Mouse (Mus musculus) embryonic facial prominence, embryonic 13.5 days (tissue): Measurements from ENCODE around the gene Gnl2. TPM values are rescaled to one million over a fixed set of nuclear protein-coding genes. Genes with fewer than 3 reads are reported as not detected.
A peak's percentile ranks its signal among the peaks of the same experiment; 100 is the strongest.

ENCODE experiments used
- ATAC-seq: fragments of 200-750 bp; cut with Nextera tagmentation; 2 replicates; pipeline ENCODE4 v1.8.0; 2017; ENCODE audit warnings: low read depth; ENCODE audit not compliant: insufficient number of reproducible peaks, insufficient read depth, low FRiP score, low TSS enrichment
- H3K27ac ChIP-seq: fragments of 300-500 bp; sonication (generic); 2 replicates; pipeline ENCODE4 v1.5.1; 2015; ENCODE audit warnings: moderate library complexity, mild to moderate bottlenecking, inconsistent platforms
- H3K27me3 ChIP-seq: fragments of 300-500 bp; sonication (generic); 2 replicates; pipeline ENCODE4 v1.6.1; 2015; ENCODE audit warnings: mild to moderate bottlenecking, inconsistent platforms
- H3K36me3 ChIP-seq: fragments of 300-500 bp; sonication (generic); 2 replicates; pipeline ENCODE4 v1.6.1; 2015; ENCODE audit warnings: mild to moderate bottlenecking, inconsistent platforms
- H3K4me1 ChIP-seq: fragments of 300-500 bp; sonication (generic); 2 replicates; pipeline ENCODE4 v1.6.1; 2015; ENCODE audit warnings: inconsistent platforms
- H3K4me2 ChIP-seq: fragments of 300-500 bp; sonication (generic); 2 replicates; pipeline ENCODE4 v1.6.1; 2015; ENCODE audit warnings: moderate library complexity, mild to moderate bottlenecking, inconsistent platforms
- H3K4me3 ChIP-seq: fragments of 300-500 bp; sonication (generic); 2 replicates; pipeline ENCODE4 v1.5.1; 2015; ENCODE audit warnings: mild to moderate bottlenecking, inconsistent platforms
- H3K9ac ChIP-seq: fragments of 300-500 bp; sonication (generic); 2 replicates; pipeline ENCODE4 v1.6.1; 2015; ENCODE audit warnings: mild to moderate bottlenecking, inconsistent platforms
- H3K9me3 ChIP-seq: fragments of 300-500 bp; sonication (generic); 2 replicates; pipeline ENCODE4 v1.6.1; 2016; ENCODE audit warnings: inconsistent platforms
- WGBS: fragments of 180-500 bp; shearing (Covaris S2); methylation state at CpG from one replicate; pipeline ENCODE4 v1.1.7; 2015; ENCODE audit warnings: mixed read lengths; 5-methylcytosine and 5-hydroxymethylcytosine counted together
- polyA plus RNA-seq: library from polyadenylated mRNA; unstranded; fragments of >200 nt; fragmentation: Nextera tagmentation; extraction: Ambion mirVana; gene quantifications from 2 replicates; pipeline ENCODE4 v1.2.1, GENCODE M21; 2015

Gene Gnl2
- polyA plus RNA-seq, 1 experiment from 2014 or later = 111 TPM

DNA sequence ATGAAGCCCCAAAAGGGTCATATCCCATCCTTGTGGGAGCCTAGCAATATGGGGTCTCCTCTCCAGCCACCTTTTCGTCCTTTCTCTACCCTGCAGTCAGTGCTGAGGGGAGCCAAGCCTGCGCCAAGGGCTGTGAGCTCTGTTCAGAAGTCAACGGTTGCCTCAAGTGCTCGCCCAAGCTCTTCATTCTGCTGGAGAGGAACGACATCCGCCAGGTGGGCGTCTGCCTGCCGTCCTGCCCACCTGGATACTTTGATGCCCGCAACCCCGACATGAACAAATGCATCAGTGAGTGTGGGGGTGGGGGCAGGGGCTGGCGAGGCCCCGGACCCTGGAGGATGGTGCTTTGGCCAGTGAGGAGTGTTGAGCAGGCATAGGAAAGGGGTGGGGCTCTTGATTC lies 11.5 kb upstream of the Gnl2 start:
- Histone ChIP-seq H3K27me3 (peaks cover 58% of the 10 kb centered on the region), H3K4me2 (no peak overlapping the region), H3K9me3 (no peaks in the 10 kb centered on the region), H3K27ac (no peak overlapping the region), H3K4me1 (0 out of 2 replicates have a peak, but pooled peaks cover 10% of the 10 kb centered on the region), H3K4me3 (no peak overlapping the region), H3K36me3 (0 out of 2 replicates have a peak, but pooled peaks cover 2% of the 10 kb centered on the region), H3K9ac (no peak overlapping the region)
- no peak for ATAC-seq
- WGBS = 55% methylated on average over 12 of the region's 12 CpGs

- no peak overlapping the region for H3K27ac ChIP-seq
- peaks cover 69% of the 10 kb centered on the region for H3K27me3 ChIP-seq
- H3K9me3 ChIP-seq = no peaks in the 10 kb centered on the region
- H3K4me3 ChIP-seq = no peak overlapping the region
- H3K36me3 ChIP-seq = 0 out of 2 replicates have a peak, but pooled peaks cover 2% of the 10 kb centered on the region
- H3K9ac ChIP-seq = no peak overlapping the region
- WGBS = 49% methylated on average over 15 of the region's 15 CpGs
- H3K4me2 ChIP-seq = 0 out of 2 replicates have a peak overlapping the region, but pooled peaks have one; percentile 1
- no peak for ATAC-seq
- H3K4me1 ChIP-seq = 0 out of 2 replicates have a peak, but pooled peaks cover 10% of the 10 kb centered on the region
These were observed 8.9 kb upstream of the Gnl2 start for GRCm38 (mm10) chr4:125007460-125007859.

GRCm38 (mm10) chr4:125008220-125008619 lies 8.2 kb upstream of the Gnl2 start:
- H3K27me3 ChIP-seq = peaks cover 76% of the 10 kb centered on the region
- 65% methylated on average over 6 of the region's 6 CpGs for WGBS
- 0 out of 2 replicates have a peak, but pooled peaks cover 2% of the 10 kb centered on the region for H3K36me3 ChIP-seq
- H3K4me3 ChIP-seq = no peak overlapping the region
- H3K27ac ChIP-seq = no peak overlapping the region
- no peak for ATAC-seq
- H3K4me2 ChIP-seq = no peak overlapping the region
- H3K9me3 ChIP-seq = no peaks in the 10 kb centered on the region
- 0 out of 2 replicates have a peak, but pooled peaks cover 10% of the 10 kb centered on the region for H3K4me1 ChIP-seq
- H3K9ac ChIP-seq = no peak overlapping the region

DNA sequence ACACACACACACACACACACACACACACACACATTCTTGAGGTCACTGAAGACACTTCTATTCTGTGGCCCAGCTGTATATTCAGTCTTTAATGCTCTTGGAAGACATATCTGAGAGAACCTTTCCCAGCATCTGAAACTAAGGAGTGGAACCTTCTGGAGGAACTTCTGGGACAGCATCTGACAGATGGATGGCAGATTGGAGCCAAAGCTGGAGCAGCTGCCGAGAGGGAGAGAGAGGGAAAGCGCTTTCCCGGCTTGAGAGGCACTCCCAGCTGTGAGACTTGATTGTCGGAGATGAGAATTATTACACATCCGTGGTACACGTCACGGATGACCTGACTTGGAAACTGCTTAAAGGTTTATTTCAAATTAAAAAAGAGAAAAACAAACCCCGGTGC lies 7.7 kb upstream of the Gnl2 start:
- WGBS = 60% methylated on average over 8 of the region's 8 CpGs
- H3K27ac ChIP-seq = no peak overlapping the region
- ATAC-seq = no peak
- H3K9me3 ChIP-seq = no peaks in the 10 kb centered on the region
- H3K4me1 ChIP-seq = 0 out of 2 replicates have a peak, but pooled peaks cover 10% of the 10 kb centered on the region
- no peak overlapping the region for H3K4me3 ChIP-seq
- 0 out of 2 replicates have a peak, but pooled peaks cover 2% of the 10 kb centered on the region for H3K36me3 ChIP-seq
- H3K4me2 ChIP-seq = no peak overlapping the region
- H3K27me3 ChIP-seq = peaks cover 72% of the 10 kb centered on the region
- H3K9ac ChIP-seq = no peak overlapping the region

- Histone ChIP-seq H3K4me3 (no peak overlapping the region), H3K4me1 (peaks cover 24% of the 10 kb centered on the region), H3K9ac (no peak overlapping the region), H3K36me3 (no peaks in the 10 kb centered on the region), H3K4me2 (no peak overlapping the region), H3K9me3 (no peaks in the 10 kb centered on the region), H3K27ac (0 out of 2 replicates have a peak overlapping the region, but pooled peaks have one; percentile 23), H3K27me3 (peaks cover 47% of the 10 kb centered on the region)
- WGBS = 56% methylated on average over 11 of the region's 11 CpGs
- no peak for ATAC-seq
These were observed 1.0 kb downstream of the Gnl2 start for GRCm38 (mm10) chr4:125017431-125017830.

GRCm38 (mm10) chr4:125020780-125021538 lies 4.6 kb downstream of the Gnl2 start:
- Histone ChIP-seq H3K4me3 (no peak overlapping the region), H3K9ac (no peak overlapping the region), H3K4me2 (no peak overlapping the region), H3K27ac (peak overlapping the region; percentile 58; the same call in 1 of the 2 replicates), H3K36me3 (no peaks in the 10 kb centered on the region), H3K9me3 (no peaks in the 10 kb centered on the region), H3K4me1 (peaks cover 24% of the 10 kb centered on the region), H3K27me3 (peaks cover 45% of the 10 kb centered on the region)
- 20% methylated on average over 11 of the region's 11 CpGs for WGBS
- peak; percentile 37; the same call in 1 of the 2 replicates for ATAC-seq

GRCm38 (mm10) chr4:125029891-125030614 lies 13.7 kb downstream of the Gnl2 start:
- peak; percentile 89 for ATAC-seq
- Histone ChIP-seq H3K9me3 (no peaks in the 10 kb centered on the region), H3K27ac (peak overlapping the region; percentile 64; the same call in 1 of the 2 replicates), H3K27me3 (peaks cover 20% of the 10 kb centered on the region), H3K36me3 (peaks cover 6% of the 10 kb centered on the region), H3K4me1 (peaks cover 32% of the 10 kb centered on the region), H3K4me2 (peak overlapping the region; percentile 72), H3K9ac (peak overlapping the region; percentile 93), H3K4me3 (peak overlapping the region; percentile 95)
- WGBS = under 1% methylated on average over 50 of the region's 50 CpGs

- Histone ChIP-seq H3K4me2 (no peak overlapping the region), H3K4me1 (peaks cover 40% of the 10 kb centered on the region), H3K27me3 (no peaks in the 10 kb centered on the region), H3K36me3 (peaks cover 37% of the 10 kb centered on the region), H3K9me3 (no peaks in the 10 kb centered on the region), H3K4me3 (no peak overlapping the region), H3K9ac (no peak overlapping the region), H3K27ac (0 out of 2 replicates have a peak overlapping the region, but pooled peaks have one; percentile 0)
- no peak for ATAC-seq
- 66% methylated on average over 4 of the region's 4 CpGs for WGBS
These were observed 18.0 kb downstream of the Gnl2 start for GRCm38 (mm10) chr4:125034341-125034740.

GRCm38 (mm10) chr4:125044454-125044853 lies 28.1 kb downstream of the Gnl2 start:
- Histone ChIP-seq H3K4me3 (no peak overlapping the region), H3K4me1 (peaks cover 3% of the 10 kb centered on the region; the same call in 1 of the 2 replicates), H3K36me3 (peaks cover 94% of the 10 kb centered on the region), H3K4me2 (no peak overlapping the region), H3K9me3 (no peaks in the 10 kb centered on the region), H3K27me3 (no peaks in the 10 kb centered on the region), H3K9ac (no peak overlapping the region), H3K27ac (no peak overlapping the region)
- no peak for ATAC-seq
- WGBS = 88% methylated on average over 7 of the region's 7 CpGs

- Histone ChIP-seq H3K27me3 (no peaks in the 10 kb centered on the region), H3K4me2 (no peak overlapping the region), H3K9ac (no peak overlapping the region), H3K36me3 (peaks cover 55% of the 10 kb centered on the region), H3K9me3 (no peaks in the 10 kb centered on the region), H3K4me1 (peaks cover 37% of the 10 kb centered on the region), H3K4me3 (no peak overlapping the region), H3K27ac (0 out of 2 replicates have a peak overlapping the region, but pooled peaks have one; percentile 44)
- 87% methylated on average over 9 of the region's 9 CpGs for WGBS
- ATAC-seq = no peak
These were observed 39.0 kb downstream of the Gnl2 start for GRCm38 (mm10) chr4:125055385-125055784.

DNA sequence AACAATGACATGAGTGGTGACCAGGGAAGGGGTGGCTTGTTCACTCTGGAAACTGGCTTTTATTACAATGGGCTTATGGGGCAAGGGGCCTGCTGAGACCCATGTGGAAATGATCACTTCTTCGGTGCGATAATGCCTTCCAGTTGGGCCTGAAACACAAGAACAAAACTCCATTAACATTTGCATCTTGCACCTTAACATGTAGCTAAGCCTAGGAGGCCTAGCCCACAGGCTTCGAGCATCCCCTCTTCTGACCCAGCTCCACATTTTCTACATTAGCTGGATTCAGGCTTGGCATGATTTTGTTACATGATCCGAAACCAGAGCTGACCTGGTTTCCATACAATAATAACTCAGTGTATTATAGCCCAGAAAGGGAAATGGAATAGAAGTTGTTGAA lies 40.1 kb downstream of the Gnl2 start:
- Histone ChIP-seq H3K27me3 (no peaks in the 10 kb centered on the region), H3K4me3 (no peak overlapping the region), H3K4me2 (no peak overlapping the region), H3K27ac (peak overlapping the region; percentile 78), H3K9ac (no peak overlapping the region), H3K36me3 (peaks cover 45% of the 10 kb centered on the region), H3K4me1 (peaks cover 37% of the 10 kb centered on the region), H3K9me3 (no peaks in the 10 kb centered on the region)
- WGBS = 29% methylated on average over 4 of the region's 4 CpGs
- 0 out of 2 replicates have a peak, but pooled peaks have one; percentile 29 for ATAC-seq
